Mouse (Mus musculus): Measurements from ENCODE around the gene Cgas.

Gene Cgas

DNA sequence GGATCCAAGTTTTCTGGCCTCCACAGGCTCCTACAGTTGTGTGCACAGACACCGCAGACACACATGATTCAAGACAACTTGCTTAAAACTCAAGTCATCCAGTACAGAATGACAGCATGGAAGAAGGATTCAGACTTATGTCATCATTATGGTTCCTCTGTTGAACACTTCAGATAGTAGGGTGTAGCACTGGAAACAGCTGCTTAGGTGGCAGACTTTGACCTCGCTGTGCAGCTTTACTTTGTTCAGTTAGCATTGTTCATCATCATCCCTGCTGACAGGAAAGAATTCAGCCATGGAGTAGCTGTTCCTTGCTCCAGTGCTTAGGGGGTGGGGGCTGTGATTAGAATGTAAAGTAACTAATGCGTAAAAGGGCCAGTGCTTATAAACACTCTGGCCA is 22.7 kb upstream of the Cgas start:
- intact Hi-C loops (cut with DNase I) = no loop called here

DNA sequence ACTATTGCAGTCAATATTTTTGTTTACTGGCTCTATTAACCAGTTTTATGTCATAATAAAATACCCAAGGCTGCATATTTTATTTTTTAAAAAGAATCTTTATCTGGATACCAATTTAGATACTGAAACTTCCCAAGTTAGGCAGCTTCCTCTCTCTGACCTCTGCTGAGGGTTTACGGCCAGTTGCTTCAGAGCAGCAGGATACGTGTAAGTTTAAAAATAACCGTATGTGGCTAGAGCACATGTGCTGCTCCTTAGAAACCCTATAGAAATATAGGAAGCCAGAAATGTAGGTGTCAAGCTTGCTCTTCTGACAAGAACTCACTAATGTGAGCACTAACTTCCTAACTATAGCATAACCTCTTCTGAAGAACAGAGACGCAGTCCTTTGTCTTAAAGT is 20.3 kb upstream of the Cgas start:
- intact Hi-C loops (cut with DNase I) = no loop called here

DNA sequence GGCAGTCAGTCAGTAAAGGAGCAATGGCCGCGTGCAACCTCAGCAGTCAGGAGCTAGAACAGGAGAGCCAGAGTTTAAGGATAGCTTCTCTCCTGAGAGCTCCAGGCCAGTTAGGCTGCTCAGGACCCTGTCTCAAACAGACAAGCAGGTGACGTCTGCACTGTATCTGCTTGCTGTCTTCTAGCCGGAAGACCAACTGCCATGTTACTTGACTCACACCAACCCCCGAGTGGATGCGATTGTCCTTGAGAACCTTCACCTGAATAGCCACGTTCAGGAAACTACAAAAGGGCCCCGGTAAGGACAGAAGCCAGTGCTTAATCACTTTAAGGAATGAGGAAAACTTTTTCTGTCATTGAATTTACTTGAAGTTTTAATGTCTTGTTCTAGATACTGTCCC is 14.0 kb upstream of the Cgas start:
- intact Hi-C loops (cut with DNase I) = no loop called here

DNA sequence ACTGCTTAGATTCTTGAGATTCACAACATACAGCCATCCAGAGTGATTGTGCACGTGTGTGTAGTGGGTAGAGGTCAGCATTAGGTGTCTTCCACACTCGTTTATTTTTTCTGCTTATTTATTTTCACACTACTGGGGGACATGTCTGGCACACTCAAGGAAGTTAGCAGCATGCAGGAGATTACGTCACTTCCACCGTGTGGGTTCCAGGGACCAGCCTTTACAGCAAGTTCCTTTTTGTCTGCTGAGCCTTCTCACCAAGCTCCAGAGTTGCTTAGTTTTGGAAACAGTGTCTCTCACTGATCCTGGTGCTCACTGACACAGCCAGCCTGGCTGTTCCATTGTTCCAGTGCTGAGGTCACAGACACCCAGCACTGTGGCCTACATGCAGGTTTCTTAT is 8.3 kb upstream of the Cgas start:
- intact Hi-C loops (cut with DNase I) = no loop called here

DNA sequence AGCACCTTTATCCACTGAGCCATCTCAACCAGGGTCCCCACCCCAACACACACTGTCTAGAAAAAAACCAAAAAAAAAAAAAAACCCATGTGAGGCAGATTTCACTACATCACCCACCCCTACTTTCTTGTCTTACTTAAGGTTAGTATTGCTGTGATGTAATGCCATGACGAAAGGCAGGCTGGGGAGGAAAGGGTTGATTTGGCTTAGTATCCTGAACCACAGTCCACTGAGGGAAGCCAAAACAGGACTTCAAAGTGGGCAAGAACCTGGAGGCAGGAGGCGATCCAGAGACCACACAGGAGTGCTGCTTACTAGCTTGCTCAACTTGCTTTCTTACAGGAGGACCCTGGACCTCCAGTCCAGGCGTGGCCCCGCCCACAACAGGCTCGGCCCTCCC is 7.4 kb upstream of the Cgas start:
- intact Hi-C loops (cut with DNase I) = no loop called here

DNA sequence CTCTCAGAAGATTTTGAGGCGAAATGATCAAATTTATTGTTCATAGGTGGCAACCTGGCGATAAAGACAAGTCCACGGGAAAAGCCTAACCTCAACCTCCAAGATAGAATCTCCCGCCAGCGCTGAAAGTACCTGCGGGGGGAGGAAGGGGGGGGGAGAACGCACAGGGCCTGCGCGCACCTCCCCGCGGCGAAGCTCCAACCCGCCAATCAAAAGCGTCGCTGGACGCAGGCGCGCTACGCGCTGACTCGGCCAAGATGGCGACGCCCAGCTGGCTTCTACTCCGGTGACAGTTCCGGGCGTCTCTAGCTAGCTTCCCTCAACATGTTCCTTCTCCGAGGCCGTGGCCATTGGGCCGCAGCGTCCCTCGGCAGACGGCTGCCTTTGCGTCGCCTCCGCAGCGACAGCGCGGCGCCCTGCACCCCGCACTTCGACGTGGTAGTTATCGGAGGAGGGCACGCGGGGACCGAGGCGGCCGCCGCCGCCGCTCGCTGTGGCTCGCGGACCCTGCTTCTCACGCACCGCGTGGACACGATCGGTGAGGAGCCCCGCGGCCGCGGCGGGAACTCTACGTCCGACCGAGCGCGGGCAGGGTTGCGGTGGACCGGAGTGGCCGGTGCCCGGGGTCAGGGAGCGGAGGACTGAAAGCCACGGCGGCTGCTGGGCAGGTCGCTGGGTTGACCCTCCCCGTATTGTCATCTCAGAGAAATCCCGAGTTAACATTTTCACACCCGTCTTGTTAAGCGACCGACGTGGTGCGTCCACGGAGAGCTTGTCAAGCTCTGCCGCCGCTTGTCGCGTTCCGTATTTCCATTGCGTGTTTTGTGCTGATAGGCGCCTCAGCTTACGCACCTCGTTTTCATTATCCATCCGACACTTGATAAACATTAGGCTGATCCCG is 5.2 kb upstream of the Cgas start, which contains the start of the genes Mto1 and Gm17324:
TSS of gene Mto1 (plus strand) at position 236 of the 901 bp plus-strand sequence.
TSS of gene Gm17324 (minus strand) at position 814 of the 901 bp plus-strand sequence.
- intact Hi-C loops (cut with DNase I) = no loop called here

DNA sequence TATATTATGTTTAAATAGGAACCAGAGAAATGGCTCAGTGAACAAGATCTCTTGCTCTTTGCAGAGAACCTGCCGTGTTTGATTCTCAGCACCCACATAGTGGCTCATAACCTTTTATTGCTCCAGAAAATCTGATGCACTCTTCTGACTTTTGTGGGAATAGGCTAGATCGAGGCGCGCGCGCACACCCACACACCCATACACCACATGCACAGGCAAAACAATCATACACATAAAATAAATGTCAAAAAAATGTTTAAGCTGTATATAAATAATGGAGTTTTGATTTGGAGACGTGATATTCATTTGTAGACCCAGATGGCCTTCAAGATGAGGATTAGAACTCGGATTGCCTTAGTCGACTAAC is 4.6 kb upstream of the Cgas start:
- intact Hi-C loops (cut with DNase I) = no loop called here

DNA sequence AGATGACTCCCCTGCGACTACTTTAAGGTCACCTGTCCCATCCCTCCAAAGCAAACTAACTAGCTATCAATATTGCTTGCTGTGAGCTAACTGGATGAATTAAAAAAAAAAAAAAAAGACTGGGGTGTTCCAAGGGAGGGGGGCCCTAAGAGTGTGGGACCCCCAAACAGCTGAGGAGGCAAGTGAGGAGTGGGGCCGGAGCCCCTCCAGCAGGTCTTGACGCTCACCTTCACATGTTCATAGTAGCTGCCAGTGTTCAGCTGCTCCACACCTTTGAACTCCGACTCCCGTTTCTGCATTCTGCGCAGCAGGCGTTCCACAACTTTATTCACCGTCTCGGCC is 829 bp downstream of the Cgas start:
- intact Hi-C loops (cut with DNase I) = no loop called here

DNA sequence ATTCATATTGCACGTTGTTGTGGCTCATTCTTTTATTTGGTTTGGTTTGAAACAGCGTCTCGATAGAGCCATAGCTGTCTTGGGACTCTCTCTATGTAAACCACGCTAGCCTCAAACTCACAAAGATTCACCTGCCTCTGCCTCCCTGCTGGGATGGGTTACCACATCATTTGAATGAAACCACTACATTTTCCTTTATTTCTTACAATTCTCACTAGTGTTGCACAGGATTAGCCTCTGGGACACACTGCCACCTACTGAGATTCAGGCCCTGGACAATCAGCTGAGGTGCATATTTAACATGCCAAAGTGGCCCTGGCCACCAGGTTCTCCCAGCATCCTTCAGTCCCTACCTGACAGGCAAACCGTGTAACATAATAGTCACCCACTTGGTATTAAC is 3.6 kb downstream of the Cgas start:
- intact Hi-C loops (cut with DNase I) = no loop called here

DNA sequence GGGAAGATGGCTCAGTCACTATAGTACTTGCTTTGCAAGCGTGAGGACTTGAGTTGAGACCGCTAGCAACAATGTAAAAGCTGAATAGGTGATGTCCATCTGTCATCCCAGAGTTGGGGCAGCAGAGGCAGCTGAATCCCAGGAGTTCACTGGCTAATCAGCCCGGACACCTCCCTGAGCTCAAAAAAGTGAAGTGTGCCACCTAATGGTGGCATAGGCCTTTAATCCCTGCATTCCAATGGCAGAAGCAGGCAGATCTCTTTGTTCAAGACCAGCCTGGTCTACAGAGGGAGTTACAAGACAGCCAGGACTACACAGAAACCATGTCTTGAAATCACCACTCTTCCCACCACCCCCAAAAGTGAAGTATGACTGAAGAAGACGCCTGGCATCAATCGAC is 10.6 kb downstream of the Cgas start:
- intact Hi-C loops (cut with DNase I) = no loop called here

DNA sequence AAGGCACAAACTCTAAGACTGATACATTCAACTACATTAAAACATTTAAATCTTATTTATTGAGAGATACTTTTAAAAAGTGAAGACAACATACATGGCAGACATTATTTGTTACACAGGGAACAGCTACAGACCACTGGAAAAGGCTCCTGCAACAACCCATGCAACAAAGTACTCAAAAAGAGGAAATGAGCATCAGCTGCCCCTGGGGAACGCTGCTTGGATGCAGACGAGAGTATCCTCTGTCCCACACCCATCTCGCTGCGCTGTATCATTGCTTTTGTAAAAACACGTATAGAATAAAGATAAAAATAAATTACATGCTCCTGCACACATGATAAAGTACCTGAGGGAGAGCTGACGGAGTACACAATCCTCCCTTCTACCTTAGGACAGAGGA is 12.6 kb downstream of the Cgas start:
- intact Hi-C loops (cut with DNase I) = no loop called here

DNA sequence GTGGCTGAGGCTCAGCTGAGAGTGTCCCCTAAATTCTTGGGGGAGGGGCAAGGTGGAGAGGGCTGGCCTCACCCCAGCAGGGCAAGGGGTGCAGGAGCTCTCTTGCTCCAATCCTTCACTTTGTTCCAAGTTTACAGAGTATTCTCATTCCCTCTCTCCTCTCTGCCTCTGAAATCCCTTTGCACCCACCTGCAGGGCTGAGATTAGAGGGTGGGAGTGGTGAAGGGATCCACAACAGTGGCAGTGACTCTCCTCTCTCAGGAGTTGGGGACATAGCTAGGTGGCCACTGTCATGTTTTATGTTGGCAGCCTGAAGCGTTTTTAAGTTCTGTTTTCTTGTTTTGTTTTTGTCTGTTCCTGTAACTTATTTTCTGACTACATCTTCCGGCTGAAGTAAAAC is 13.5 kb downstream of the Cgas start:
- intact Hi-C loops (cut with DNase I) = no loop called here

DNA sequence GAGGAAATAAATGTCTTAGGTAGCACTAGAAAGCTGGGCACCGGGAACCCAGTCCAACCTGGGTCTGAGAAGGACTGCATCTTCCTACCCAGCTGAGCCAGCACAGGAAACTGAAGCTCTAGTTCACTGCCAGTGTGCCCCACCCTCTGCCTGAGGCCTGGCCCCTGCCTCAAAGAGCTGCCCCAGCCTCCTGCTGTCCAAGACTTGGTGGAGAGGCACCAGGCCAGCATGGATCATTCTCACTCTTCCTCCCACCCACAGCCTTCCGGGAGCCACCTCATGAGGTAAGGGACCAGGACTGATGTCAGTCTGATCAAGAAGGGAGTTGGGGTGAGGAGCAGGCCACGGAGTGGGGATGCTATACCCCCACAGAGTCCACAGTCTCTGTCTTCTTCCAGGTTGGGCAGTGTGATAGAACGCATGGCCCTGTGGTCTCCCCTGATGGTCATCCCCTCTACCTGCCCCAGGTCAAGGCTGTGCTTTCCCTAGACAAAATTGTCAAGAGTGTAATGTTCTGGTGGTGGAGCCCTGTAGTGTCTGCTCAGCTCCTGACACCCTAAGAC is 14.1 kb downstream of the Cgas start:
- intact Hi-C loops (cut with DNase I) = no loop called here

DNA sequence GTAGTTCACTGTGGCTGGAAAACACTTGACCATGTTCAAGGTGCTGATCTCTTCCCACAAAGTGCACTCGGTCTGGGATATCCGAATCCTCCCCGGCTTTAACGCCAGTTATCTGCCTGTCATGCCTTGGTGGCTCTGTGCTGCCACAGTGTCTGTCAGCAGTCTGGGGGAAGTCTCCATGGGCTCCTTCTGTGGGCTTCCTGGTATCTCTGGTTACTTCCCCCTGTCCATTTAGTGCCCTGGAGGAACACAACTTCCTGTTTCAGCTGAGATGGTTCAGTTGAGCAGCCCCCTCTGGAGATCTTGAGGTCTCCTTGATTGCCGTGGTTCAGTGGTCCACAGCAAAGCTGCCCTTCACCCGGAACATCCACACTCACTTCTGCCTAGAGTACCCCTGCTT is 14.9 kb downstream of the Cgas start:
- intact Hi-C loops (cut with DNase I) = no loop called here

DNA sequence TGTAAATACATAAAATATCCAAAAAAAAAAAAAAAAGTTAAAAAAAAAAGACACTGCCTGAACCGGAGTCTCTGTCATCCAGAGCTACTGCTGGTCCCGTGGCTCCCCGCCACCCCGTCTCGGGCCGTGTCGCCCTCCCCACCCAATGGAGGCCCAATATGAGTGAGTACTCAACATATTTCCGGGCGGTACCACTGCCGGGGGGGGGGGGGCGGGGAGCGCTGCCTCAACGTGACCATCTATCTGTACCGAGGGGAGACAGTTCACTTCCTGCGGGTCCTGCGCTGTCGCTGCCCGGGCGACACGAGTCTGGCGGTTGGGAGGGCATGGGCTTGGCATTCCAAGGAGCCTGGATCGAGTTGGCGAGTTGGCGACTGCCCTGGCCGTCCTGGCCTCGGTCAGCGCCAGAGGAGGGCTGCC is 15.7 kb downstream of the Cgas start:
- intact Hi-C loops (cut with DNase I) = no loop called here

DNA sequence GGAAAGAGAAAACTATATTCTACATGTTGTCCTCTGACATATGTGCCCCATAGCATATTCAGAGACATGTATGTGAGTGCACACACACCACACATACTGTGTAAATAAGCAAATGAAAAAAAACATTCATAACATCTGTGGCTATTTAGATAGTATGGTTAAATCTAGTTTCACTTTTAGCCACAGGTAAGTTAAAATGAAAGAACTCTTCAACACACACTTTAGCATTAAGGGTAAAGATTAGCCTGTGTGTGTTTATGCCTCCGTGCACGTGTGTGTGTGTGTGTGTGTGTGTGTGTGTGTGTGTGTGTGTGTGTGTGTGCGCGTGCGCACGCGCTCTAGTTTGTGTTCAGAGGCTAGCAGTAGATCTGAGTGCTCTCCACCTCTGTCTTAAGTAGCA is 41.4 kb downstream of the Cgas start:
- intact Hi-C loops (cut with DNase I) = no loop called here

DNA sequence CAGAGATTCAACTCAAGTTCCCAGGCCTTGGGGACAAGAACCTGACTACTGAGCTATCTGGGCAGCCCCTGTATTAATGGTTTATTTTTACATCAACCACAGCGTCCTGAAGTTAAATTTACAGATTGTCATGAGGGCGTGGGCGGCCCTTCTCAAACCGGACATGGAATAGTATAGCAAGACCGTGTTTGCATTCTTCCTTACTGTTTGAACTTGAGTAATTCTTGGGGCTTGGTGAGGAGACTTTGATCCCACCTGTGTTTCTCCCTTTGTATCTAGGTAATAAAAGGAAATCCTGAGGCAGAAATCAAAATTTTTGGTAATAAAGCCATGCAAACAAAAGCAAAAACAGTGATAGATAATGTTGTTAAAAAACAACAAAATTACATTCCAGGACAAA is 42.5 kb downstream of the Cgas start:
- intact Hi-C loops (cut with DNase I) = no loop called here

DNA sequence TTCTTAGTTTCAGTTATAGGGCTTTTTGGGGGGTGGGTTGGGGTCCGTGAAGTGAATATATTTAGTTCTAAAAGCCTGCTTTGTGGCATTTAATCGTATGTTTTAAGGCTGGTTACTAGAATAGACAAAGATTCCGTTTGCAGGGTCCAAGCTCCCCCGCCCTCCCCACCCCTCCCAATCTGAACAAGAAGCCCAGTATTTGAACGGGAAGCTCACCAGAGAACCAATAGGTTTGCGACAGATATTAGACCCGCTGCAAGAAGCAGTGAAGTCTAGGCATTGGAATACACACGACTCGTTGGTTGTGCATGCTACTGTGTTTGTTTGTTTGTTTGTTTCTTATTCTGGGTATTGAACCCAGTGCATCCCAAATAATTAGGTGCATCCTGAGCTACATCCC is 46.5 kb downstream of the Cgas start:
- intact Hi-C loops (cut with DNase I) = no loop called here

DNA sequence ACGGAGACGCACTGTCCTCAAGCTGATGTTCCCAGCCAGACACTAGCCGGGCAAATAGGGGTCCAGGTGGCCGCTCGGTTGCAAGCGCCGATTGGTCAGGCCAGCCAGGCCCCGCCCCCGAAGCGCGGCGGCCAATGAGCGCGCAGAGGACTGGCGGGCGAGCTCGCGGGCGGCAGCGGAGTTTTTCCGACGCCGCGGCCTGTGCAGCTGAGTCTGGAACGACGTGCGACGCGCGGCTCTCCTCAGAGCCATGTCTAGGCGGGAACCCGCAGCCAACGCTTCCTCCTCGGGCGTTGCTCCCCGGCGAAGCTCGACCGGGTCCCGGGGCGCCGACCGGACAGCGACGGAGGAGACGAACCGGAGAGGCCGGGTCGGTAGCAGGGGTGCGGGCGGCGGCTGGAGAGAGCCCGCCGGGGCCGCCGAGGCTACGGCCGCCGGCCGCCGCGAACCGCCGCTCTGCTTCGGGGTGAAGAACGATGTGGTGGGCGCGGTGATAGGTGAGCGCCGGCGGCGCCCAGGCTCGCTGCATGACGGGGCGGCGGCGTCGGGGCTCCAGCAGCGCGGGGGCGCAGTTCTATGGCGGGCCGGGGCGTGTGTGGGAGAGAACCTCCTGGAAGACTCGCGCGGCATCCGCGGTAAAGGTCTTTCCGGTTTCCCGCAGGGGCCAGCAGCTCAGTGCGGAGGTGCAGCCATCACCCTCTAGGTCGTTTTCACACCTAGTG is 47.2 kb downstream of the Cgas start, which contains the start of gene Ddx43:
TSS of gene Ddx43 (plus strand) at position 148 of the 722 bp plus-strand sequence.
- intact Hi-C loops (cut with DNase I) = no loop called here

DNA sequence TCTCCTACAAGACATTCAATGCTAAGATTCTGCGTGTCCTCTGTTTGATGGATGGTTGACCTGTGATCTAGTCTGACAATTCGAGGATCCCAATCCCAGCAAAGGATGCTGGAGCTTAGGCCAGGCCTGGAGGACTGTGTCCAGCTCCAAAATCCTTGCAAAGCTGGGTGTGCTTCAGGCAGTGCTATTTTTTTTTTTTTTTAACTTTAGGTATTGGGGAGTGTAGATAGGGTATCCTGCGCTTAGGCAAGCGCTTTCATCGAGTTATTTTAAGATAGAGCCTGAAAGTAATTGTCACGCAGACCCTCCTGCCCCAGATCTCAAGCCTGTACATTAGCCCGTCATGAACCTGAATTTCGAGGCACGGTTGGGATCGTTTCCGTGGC is 47.8 kb downstream of the Cgas start:
- intact Hi-C loops (cut with DNase I) = no loop called here

DNA sequence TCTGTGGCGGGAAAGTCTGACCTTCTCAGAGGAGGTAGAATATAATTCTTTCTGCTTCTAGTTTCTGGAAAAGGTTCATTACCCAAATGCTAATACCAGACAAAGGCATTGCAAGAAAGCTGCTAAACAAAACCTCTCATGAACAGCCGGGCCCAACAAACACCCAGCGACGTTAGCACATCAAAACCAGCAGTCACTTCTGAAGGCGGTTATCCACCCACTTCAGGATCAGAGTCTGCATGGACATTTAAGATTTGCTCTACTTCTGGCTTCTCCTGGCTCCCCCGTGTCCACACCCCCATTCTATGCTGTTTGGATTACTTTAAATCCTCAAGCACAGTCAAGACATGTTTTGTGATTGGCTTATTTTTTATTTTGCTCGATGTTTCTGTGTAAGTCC is 48.4 kb downstream of the Cgas start:
- intact Hi-C loops (cut with DNase I) = no loop called here

DNA sequence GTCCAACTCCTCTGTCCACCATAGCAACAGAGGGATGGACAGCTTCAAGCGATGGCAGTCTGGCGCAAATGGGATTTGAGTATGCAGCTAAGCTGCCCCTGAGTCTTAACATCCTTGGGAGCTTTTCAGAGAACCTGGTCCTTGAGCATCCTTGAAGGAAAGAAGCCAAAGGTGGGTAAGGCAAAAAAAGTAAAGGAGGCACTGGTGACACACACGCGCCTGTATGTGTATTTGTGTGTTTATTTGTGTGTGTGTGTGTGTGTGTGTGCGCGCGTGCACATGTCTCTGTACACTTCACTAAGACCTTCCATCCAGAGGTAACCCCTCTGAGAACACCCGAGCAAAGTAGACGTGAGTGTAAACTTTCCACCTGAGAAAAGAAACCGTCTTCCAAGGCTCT is 49.3 kb downstream of the Cgas start:
- intact Hi-C loops (cut with DNase I) = no loop called here
